Mouse (Mus musculus): Measurements from ENCODE around the gene Cdk14.

DNA sequence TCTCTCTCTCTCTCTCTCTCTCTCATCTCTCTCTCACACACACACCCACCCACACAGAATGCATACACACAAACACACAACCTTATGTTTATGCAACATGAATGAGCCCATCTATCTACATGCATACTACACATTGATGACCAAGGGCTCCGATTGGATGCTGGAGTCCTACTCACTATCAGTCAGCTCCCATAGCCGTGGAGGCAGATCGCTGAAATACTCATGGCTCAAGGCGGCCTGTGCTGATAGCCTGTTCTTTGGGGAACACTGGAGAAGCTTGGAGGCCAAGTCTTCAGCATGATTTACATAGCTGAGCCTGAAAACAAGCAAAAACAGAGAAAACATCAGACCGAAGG lies 526.3 kb downstream of the Cdk14 start:
- no peak for TF ChIP-seq CTCF (conservative IDR thresholded peaks at IDR 0.05; ENCODE audit: low read length)
- TF ChIP-seq POU5F1 (IDR thresholded peaks at IDR 0.05; ENCODE audit: borderline replicate concordance, low read length) = no peak

Data from E14TG2a.4 (cell line).